Mouse (Mus musculus) CH12.LX (cell line): Measurements from ENCODE around the gene Shtn1.

Experiments
- CTCF ChIP-seq, 2 experiments: IDR thresholded peaks in 1 of 2; conservative IDR thresholded peaks in 1 of 2; 2 replicates each; pipeline ENCODE4 v1.5.1; 2011 to 2012; ENCODE audit warnings: low read depth in 2 of 2, low read length in 2 of 2, improper control_type of control experiment in 1 of 2, inconsistent platforms in 1 of 2, mild to moderate bottlenecking in 1 of 2, moderate library complexity in 1 of 2
- EP300 ChIP-seq: IDR thresholded peaks from 2 replicates; pipeline ENCODE4 v1.6.1; 2011; ENCODE audit warnings: low read length, improper control_type of control experiment
- POLR2AphosphoS2 ChIP-seq: IDR thresholded peaks from 2 replicates; pipeline ENCODE4 v1.6.1; 2011; ENCODE audit warnings: low read depth, low read length, improper control_type of control experiment
- ZMIZ1 ChIP-seq: IDR thresholded peaks from 2 replicates; pipeline ENCODE4 v1.6.1; 2012; ENCODE audit warnings: low read depth, mild to moderate bottlenecking, inconsistent platforms, low read length, improper control_type of control experiment

DNA sequence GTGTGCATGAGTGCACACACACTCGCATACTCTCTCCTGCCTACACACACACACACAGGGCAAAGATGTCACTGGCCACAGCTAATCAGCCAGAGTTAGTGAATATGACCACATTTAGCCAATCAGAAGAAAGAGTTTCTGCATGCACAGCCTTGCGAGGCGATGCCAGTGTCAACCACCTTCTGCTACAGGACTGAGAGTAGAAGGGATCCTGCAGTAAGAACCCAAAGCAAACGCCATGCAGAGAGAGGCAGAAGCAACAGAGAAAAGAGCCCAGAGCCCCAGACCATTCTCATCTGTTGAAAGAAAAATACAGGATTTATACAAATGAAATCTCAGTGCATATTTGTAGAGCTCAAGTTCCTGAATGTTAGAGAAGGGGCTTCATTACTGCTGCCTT is 37.1 kb downstream of the Shtn1 start:
- no peak for TF ChIP-seq CTCF (conservative IDR thresholded peaks at IDR 0.05 in 1 of 2, IDR thresholded peaks at IDR 0.05 in 1 of 2; ENCODE audit: low read depth in 2 of 2, low read length in 2 of 2)
- TF ChIP-seq EP300, result no peak
- no peak for TF ChIP-seq ZMIZ1
- no peak for TF ChIP-seq POLR2AphosphoS2
